Mouse (Mus musculus): ENCODE results near the gene Lsm6.
A peak's percentile ranks its signal among the peaks of the same experiment; 100 is the strongest.

Gene Lsm6

DNA sequence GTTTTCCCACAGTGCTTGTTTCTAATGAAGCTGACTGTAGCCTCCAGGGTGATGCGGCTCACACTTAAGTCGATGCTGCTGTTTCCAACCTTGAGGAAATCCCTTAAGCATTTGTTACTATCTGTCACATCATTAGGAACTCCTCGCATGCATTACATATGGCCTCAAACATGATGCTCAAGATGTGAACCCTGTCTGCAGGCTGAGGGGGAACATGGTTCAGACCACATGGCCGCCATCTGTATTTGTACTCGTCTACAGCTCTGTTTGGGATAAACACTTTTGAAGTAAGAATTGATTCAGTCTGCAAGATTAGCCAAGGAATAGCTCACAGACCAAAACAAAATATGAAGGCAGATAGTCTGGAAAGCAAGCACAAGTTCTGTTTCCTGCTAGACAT lies 14.9 kb downstream of the Lsm6 start:
- DNase-seq (ENCODE audit: low spot score): no peak

GRCm38 (mm10) chr8:78801201-78801600 lies 19.7 kb downstream of the Lsm6 start:
- no peak for DNase-seq (ENCODE audit: low spot score)

- no peak for DNase-seq (ENCODE audit: low spot score)
Observed at GRCm38 (mm10) chr8:78798671-78799070, 22.3 kb downstream of the Lsm6 start.

DNA sequence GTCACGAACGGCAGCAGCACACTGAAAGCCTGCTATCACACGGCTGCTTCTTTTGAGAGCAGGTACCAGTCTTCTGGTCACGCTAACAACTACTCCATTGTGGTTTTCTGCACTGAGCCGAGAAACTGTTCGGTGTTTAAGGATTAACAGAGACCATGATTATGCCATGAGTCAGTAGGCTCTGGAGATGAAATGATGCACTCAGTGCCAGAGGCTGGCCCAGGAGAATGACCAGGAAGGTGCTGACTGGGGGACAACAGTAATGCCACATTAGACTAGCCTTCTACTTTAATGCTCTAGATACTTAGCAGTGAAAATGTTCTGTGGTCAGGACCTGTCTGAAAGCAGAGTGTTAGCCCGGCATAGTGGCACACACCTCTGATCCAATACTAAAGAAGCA lies 23.0 kb downstream of the Lsm6 start:
- no peak for DNase-seq (ENCODE audit: low spot score)

DNA sequence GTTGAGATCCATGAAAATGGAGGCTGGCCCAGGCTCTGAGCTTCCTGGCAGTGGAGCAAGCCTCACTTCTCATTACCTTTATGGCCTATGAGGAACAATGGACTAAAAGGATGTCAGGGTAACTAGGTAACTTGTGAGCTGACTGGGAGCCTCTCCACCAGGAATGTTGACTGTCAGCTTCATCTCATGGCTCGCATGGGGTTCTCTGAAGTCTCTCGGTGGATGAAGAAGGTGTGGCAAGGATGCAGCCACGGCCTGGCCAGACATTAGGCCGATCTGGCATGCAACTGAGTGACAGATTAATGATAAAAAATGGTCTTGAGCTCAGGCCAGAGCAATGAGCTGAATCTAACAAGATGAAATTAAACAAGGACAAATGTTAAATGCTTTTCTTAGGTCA lies 27.7 kb downstream of the Lsm6 start:
- peak; percentile 27 for DNase-seq (ENCODE audit: low spot score)

DNA sequence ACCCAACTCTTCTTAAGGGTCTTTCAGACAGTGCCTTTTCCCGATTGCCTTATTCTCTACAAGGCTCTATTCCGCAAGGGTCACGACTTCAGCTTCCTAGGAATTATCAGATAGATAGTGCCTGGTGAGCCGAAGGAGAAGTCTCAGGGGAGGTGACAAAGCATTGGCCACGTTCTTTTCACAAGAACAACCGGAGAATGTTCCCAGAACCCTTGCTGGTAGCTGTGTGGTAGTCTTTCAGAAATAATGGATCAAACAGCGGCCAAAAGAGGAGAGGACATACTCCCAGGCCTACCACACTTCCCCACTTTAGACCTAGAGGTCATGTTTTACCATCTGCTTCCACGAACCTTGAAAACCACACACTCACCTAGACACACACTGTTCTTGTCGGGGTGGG lies 44.1 kb downstream of the Lsm6 start:
- no peak for DNase-seq (ENCODE audit: low spot score)

DNA sequence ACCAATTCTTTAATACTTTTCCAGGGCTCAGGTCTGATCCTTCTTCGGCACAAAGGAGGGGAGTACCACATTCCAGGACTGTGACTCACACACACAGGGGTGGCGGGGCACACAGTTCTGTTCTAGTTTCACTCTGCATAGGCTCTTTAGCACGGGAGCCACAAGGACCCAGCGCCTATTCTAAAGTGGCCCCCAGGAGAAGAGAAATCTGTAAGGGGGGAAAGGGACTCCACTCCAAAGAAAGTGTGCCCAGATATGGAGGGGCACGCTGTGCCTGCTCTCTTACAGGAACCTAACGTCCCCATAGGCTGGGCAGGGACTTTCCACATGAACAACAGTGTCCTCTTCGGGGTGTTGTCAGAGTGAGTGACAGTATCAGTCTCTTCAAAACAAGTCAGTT lies 49.7 kb downstream of the Lsm6 start:
- no peak for DNase-seq (ENCODE audit: low spot score)

DNA sequence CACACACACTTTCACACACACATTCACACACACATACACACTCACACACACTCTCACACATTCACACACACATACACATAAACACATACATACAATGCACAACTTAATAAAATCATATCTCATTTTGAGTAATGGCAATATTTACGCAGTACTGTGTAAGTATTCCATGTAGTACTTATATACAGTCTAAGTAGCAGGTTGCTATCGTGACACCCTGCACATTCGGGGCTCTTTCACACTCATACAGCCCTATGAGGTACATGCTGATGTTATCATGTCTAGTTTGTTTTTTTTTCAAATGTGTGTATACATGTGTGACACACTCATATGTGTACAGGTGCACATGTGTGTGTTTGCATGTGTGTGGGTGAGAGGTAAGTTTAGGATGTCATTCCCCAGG lies 50.4 kb downstream of the Lsm6 start:
- DNase-seq (ENCODE audit: low spot score): no peak

- no peak for DNase-seq (ENCODE audit: low spot score)
Observed at GRCm38 (mm10) chr8:78765556-78765955, 55.4 kb downstream of the Lsm6 start.

DNA sequence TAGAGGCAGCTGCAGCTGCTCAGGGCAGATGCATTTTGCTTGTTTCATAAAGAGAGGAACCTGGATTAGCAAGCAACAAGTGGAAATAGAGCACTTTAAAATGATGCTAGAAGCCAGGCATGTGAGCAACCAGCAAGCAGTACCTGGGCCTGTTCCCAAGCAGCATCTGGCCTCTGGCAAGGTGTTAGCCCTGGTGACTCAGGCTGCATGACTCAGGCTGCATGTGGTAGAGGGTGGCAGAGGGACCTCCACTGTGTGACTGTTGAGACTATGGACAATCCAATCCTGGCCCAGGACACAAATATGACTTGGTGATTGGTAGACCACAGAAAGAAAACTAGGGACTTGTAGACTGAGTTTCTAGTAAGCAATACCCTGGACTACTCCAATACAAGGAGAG lies 56.0 kb downstream of the Lsm6 start:
- DNase-seq (ENCODE audit: low spot score): no peak

DNA sequence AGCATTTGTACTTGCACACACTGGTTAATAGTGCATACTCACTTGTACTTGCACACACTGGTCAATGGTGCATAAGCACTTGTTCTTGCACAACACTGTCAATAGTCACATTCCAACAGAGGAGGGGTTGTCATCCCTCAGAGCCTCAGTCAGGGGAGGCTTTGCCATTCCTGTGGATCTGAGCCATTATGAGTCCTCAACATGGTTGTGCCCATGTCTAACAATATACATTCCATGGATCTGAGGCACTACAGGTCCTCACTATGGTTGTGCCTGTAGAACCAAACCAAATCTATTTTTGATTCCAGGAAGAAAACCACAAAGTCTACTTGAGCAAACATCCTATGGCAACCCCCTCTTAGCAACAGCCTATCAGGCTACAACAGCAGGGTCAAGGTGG lies 61.8 kb downstream of the Lsm6 start:
- no peak for DNase-seq (ENCODE audit: low spot score)

DNA sequence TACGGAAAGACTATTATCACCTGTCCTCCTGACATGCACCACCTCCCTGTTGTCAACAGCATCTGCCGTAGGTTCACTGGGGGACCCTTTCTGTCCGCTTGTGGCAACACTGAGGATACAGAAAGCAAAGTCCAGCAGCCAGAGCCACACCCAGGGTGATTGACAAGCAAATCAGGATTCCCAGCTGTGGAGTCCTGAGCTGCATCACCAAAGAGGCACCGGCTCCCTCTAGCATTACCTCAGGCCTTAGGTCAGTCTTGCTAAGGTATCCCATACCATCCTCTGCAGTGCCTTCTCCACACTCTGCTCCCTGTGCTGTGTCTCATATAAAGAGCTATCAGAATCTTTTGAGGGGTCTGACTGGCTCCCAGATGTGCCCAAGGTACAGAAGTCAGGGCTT lies 66.0 kb downstream of the Lsm6 start:
- no peak for DNase-seq (ENCODE audit: low spot score)
